Mouse (Mus musculus): Measurements from ENCODE around the gene Sned1. TPM values are rescaled to one million over a fixed set of nuclear protein-coding genes. Genes with fewer than 3 reads are reported as not detected.

Gene Sned1
- 0.66 to 1.8 TPM (median 0.94 TPM) in 4 replicates for total RNA-seq (2023; ENCODE audit: inconsistent age)

DNA sequence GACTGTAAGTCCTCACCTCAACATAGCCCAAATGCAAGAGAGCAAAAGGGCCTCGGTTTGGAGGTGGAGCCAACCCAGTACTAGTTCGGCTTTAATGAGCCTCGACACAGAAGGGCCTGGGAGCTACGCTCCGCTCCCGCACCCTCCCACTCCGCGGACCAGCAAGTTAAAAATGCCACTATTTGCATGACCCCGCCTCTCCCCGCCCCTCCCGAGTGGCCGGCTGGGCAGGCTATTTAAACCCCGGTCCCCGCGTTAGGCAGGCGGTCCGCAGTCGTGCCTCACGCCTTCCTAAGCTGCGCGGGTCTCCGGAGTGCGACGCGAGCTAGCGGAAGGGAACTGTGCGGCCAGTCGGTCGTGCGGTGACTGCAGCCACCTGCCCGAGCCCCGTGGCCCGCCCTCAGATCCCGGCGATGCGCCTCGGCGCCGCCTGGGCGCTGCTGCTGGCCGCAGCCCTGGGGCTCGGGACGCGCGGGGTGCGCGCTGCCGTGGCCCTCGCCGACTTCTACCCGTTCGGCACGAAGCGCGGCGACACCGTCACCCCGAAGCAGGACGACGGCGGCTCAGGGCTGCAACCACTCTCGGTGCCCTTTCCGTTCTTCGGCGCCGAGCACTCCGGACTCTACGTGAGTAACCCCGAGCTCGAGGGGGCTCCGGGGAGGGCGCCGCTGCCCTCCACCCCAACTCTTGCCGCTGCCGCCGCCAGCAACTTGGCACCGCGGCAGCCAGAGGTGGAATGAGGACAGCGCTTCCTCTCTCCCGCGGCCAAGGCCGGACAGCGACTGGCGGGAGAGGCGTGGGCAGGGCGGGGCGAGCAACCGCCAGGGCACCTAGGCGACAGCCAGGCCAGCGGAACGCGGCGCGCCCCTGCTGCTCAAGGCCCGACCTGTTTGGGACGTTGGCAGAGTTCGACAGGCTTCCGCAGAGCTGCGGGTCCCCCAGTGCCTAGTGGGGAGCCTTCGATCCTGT lies at the start of gene Sned1:
Sned1 (plus strand) TSS at position 266 of the 969 bp plus-strand sequence.

DNA sequence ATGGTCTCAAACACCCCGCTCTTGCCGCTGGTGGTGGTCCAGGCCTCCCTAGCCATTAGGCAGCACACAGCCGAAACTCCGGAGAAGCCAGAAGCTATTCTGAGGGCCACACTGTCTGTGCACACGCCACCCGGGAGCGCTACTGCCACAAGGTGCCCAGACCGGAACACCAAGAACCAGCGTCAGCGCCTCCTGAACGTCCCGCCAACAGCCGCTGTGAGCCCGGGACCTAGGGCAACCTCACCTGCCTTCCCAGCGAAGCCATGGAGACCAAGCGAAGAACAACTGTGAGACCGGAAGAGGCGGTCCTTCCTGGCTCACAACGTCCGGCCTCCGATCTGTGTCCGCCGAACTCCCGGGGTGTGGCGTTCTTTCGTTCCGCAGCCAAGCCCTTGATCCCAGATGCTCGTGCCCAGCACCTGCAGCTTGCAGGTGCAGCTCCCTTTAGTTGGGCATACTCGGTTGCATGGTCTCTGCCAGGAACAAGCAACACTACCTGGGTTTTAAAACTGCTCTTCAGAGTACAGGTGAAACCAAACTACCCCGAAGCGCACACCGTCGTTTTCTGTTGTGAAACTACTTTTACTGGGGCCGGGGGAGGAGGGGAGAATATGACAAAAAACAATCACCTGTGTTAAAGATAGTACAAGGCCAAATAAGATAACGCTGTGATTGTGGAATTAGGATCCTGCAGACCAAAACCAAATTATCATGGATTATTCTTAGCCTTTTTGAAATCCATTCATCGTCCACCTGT lies 70.1 kb downstream of the Sned1 start, which contains the start of gene Mterf4:
Mterf4 (minus strand) TSS at position 335 of the 757 bp plus-strand sequence.

DNA sequence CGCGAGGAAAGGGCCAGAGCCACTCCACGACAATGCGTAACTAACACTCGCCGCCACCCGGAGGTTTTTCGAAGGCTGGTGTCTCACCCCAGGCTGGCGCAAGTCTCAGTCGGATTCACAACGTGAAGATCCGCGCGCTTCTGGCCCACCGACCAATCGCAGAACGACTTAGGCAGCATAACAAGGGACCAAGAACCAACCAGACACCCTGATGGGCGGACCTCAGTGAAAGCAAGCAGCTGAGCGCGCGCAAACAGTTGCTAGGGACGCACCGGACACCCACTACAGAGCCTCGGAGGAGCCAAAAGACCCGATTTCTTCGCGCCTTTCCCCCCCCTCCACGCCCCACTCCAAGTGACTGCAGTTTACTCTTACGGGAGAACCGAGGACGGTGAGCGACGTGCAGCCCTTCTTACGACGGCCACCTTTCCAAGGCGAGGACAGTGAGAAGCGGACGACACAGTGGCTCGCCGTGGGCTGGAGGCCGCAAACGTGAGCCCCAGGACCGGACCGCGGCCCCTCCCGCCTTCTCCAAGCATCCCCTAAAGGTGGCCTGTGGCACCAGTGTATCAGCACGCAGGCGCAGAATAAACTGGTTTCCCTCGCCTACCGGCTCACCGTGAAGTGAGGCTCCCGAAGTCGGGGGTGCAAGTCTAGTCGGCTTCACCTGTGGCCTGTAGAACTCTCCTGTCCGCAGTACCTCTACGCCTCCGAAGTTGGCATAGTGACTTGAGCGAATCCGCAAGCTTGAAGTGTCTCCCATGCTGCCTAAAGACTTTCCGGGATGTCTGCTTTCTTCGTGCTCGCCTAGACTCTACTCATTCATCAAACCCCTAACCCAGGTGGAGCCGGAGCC lies 107.2 kb downstream of the Sned1 start, which contains the start of the genes Ppp1r7 and Pask:
Ppp1r7 (plus strand) TSS at position 207 of the 856 bp plus-strand sequence.
Pask (minus strand) TSS at position 835 of the 856 bp plus-strand sequence.

Other genes starting within 250 kb of the Sned1 start
- not detected in 4 replicates for gene Aqp12, start 229.5 kb upstream of the Sned1 start, total RNA-seq (2023; ENCODE audit: inconsistent age)
- 0.06 TPM in 1 of 4 replicates, not detected in the others for gene Kif1a, start 133.9 kb upstream of the Sned1 start, total RNA-seq (2023; ENCODE audit: inconsistent age)
- not detected in 4 replicates for gene Agxt, start 100.6 kb upstream of the Sned1 start, total RNA-seq (2023; ENCODE audit: inconsistent age)
- not detected in 4 replicates for gene 2310007B03Rik, start 74.9 kb upstream of the Sned1 start, total RNA-seq (2023; ENCODE audit: inconsistent age)
- gene Crocc2, start 67.1 kb upstream of the Sned1 start, total RNA-seq (2023; ENCODE audit: inconsistent age), result not detected in 4 replicates
- gene Mterf4, start 70.1 kb downstream of the Sned1 start, total RNA-seq (2023; ENCODE audit: inconsistent age), result 14.6 to 23.0 TPM (median 18.2 TPM) in 4 replicates
- 20.6 to 30.1 TPM (median 25.2 TPM) in 4 replicates for gene Ppp1r7, start 107.0 kb downstream of the Sned1 start, total RNA-seq (2023; ENCODE audit: inconsistent age)
- gene Pask, start 107.6 kb downstream of the Sned1 start, total RNA-seq (2023; ENCODE audit: inconsistent age), result 2.0 to 4.5 TPM (median 2.9 TPM) in 4 replicates
- gene Ano7, start 138.1 kb downstream of the Sned1 start, total RNA-seq (2023; ENCODE audit: inconsistent age), result 0.26 to 1.3 TPM (median 0.60 TPM) in 4 replicates
- gene Hdlbp, start 243.0 kb downstream of the Sned1 start, total RNA-seq (2023; ENCODE audit: inconsistent age), result 123 to 144 TPM (median 138 TPM) in 4 replicates

All from B cell, adult (primary cell).